Mouse (Mus musculus): ENCODE measurements around the gene Lrmda.

DNA sequence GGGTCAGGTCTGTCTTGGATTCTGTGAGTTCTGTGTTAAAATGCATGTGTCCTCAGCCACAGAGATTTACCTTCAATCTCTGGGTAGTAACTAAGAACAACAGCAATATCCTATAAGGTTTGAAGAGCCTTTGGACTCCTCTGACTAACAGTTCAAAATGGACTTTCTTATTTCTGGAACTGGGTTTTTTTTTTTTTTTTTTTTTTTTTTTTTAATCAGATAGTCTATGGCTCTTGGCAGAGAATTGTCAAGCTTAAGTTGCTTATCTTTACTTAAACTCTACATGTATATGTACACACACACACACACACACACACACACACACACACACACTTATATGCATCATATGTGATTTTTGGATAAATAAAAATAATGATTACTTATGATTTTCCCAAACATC is 723.0 kb downstream of the Lrmda start:
- no peak for TF ChIP-seq BHLHE40 (IDR thresholded peaks at IDR 0.05; ENCODE audit: borderline replicate concordance, low read depth, low read length)
- no peak for TF ChIP-seq ZKSCAN1 (IDR thresholded peaks at IDR 0.05; ENCODE audit: low read depth, low read length)
- TF ChIP-seq MXI1 (IDR thresholded peaks at IDR 0.05; ENCODE audit: low read depth, low read length) = no peak
- TF ChIP-seq MAFK (IDR thresholded peaks at IDR 0.05; ENCODE audit: borderline replicate concordance, low read depth, low read length) = no peak
- TF ChIP-seq POLR2A (IDR thresholded peaks at IDR 0.05; ENCODE audit: control insufficient read depth in 1 of 2, insufficient read depth in 1 of 2, low read depth in 1 of 2, low read length in 2 of 2, poor library complexity in 1 of 2) = no peak
- no peak for TF ChIP-seq CTCF (IDR thresholded peaks at IDR 0.05 in 2 of 3, conservative IDR thresholded peaks at IDR 0.05 in 1 of 3; ENCODE audit: control insufficient read depth in 1 of 3, insufficient read depth in 1 of 3, low read depth in 2 of 3, low read length in 3 of 3, poor library complexity in 1 of 3, severe bottlenecking in 1 of 3)
- no peak for TF ChIP-seq CHD2 (IDR thresholded peaks at IDR 0.05; ENCODE audit: low read length)
- no peak; a peak in 1 of 4 replicates for TF ChIP-seq EP300 (IDR thresholded peaks at IDR 0.05; ENCODE audit: low read depth in 1 of 2, low read length in 2 of 2)
- no peak for TF ChIP-seq E2F4 (IDR thresholded peaks at IDR 0.05; ENCODE audit: borderline replicate concordance, low read depth, low read length)
- no peak for TF ChIP-seq SMC3 (IDR thresholded peaks at IDR 0.05; ENCODE audit: low read depth, low read length)
- no peak for TF ChIP-seq KAT2A (conservative IDR thresholded peaks at IDR 0.05; ENCODE audit: low read depth, low read length)
- TF ChIP-seq NRF1 (IDR thresholded peaks at IDR 0.05; ENCODE audit: insufficient read depth, low read depth, low read length, poor library complexity, severe bottlenecking) = no peak
- TF ChIP-seq TCF12 (IDR thresholded peaks at IDR 0.05; ENCODE audit: low read depth, low read length) = no peak
